Mouse (Mus musculus): Measurements from ENCODE around the gene Zbtb34. TPM values are rescaled to one million over a fixed set of nuclear protein-coding genes. Genes with fewer than 3 reads are reported as not detected.

Zbtb34 gene
- 10 to 100 TPM; 23.9 to 26.9 TPM for total RNA-seq (2021)
- long read RNA-seq, experiment 1, full-length matches to known transcripts = 20 of 26 reads
- long read RNA-seq, experiment 1, partial matches to known transcripts = 0 of 26 reads
- long read RNA-seq, experiment 1, other reads (novel, unspliced or antisense) = 6 of 26 reads
- long read RNA-seq, experiment 2, full-length matches to known transcripts = 11 of 13 reads
- long read RNA-seq, experiment 2, partial matches to known transcripts = 0 of 13 reads
- long read RNA-seq, experiment 2, other reads (novel, unspliced or antisense) = 2 of 13 reads

DNA sequence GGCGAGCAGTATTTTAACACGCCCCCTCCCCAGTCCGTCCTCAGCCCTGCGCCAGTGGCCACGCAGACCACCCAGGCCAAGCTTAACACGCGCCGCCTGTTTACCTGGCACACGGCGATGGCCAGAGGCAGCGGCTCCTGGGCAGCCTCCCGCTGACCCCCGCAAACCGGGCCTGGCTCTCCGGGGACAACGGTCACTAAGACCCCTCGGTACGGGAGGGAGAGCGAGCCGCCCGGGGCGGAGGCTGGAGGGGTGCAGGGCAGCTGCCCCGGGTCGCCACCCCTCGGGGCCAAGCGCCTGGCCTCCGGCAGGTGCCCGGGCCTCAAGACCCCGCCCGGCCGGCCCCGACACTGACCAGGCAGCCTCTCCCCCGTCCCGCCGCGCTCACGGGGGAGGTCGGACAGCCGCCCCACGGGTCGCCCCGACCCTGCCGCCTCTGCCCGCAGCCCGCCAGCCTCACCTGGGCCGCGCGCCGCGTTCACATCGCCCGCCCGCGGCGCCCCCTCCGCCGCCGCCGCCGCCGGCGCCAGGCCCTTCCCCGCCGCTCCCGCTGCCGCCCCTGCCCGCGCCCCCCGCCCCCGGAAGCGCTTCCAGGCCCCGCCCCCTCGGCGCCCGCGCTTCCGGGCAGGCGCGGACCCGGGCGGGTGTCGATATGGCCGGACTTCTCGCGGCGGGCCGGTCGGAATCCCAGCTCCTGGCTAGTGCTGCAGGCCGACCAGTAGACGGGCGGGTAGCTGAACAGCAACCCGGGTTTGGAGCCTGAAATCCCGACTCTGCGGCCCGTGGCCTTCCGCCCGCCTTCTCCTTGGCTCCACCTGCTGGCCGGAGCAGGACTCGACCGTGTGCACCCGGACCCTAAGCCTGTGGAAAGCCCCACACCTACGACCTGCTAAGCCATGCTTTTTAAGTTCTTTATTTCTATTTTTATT, at the start of gene Zbtb34:
TSS of gene Zbtb34 (minus strand) at position 554 of the 929 bp plus-strand sequence.
- peak; percentile 63 for DNase-seq (ENCODE audit: extremely low spot score in 1 of 2, low spot score in 2 of 2)
- Histone ChIP-seq H3K4me3 (peak within 1 kb of the TSS; percentile 91), H3K27ac (peak within 1 kb of the TSS; percentile 93)
- intact Hi-C loops (cut with DNase I) = no loop called here
- TF ChIP-seq CTCF (IDR thresholded peaks at IDR 0.05) = peak; percentile 97

DNA sequence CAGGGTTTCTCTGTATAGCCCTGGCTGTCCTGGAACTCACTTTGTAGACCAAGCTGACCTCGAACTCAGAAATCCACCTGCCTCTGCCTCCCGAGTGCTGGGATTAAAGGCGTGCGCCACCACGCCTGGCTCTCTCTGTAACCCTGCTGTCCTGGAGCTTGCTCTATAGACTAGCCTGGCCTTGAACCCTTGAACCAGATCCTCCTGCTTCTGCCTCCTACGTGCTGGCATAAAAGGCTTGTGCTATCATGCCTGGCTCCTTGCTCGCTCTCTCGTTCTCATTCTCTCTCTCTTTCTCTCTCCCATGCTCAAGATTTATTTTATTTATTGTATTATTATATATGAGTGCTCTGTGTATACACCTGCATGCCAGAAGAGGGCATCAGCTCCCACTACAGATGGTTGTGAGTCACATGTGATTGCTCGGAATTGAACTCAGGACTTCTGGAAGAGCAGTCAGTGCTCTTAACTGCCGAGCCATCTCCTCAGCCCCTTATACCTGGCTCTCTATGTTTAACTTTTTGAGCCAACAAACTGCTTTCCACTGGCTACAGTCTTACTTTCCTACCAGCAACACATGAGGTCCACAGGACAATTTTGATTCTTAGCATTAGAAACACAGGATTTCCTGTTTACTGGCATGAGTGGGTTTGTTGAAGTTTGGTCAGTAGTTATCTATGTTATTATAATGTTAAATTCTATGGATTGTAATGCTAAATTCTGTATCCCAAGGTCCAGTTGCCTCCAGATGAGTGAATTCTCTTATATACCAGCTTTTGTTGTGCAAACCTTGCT, 47.0 kb upstream of the Zbtb34 start:
- no peak; the same call in 1 of the 2 replicates for TF ChIP-seq CTCF (IDR thresholded peaks at IDR 0.05)

DNA sequence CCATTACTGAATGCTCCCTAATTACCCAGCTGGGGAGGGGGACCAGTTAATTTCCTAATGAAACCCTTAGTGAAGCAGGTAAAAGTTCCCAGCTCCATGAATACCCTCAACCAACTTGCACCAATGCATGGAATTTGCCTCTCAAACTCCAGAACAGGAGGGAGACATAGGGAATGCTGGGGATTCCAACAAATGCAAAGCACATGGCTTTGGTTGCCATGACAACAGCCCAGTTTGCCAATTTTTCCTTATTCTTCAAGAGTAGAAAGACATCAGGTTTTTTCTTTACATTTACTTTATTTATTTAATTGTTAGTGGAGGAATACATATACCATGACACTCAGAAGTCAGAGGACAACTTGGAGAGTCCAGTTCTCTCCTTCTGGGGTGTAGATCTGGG, 44.8 kb upstream of the Zbtb34 start:
- no peak for TF ChIP-seq CTCF (IDR thresholded peaks at IDR 0.05)
- Histone ChIP-seq H3K4me3 (no peak overlapping the region), H3K27ac (no peak overlapping the region)
- intact Hi-C loops (cut with DNase I) = no loop called here
- DNase-seq (ENCODE audit: extremely low spot score in 1 of 2, low spot score in 2 of 2) = peak; percentile 53 to 61

More for the DNA sequence above, 47.0 kb upstream of the Zbtb34 start:
- Histone ChIP-seq H3K27ac (no peak overlapping the region), H3K4me3 (no peak overlapping the region)
- intact Hi-C loops (cut with DNase I) = no loop called here
- DNase-seq (ENCODE audit: extremely low spot score in 1 of 2, low spot score in 2 of 2) = no peak

DNA sequence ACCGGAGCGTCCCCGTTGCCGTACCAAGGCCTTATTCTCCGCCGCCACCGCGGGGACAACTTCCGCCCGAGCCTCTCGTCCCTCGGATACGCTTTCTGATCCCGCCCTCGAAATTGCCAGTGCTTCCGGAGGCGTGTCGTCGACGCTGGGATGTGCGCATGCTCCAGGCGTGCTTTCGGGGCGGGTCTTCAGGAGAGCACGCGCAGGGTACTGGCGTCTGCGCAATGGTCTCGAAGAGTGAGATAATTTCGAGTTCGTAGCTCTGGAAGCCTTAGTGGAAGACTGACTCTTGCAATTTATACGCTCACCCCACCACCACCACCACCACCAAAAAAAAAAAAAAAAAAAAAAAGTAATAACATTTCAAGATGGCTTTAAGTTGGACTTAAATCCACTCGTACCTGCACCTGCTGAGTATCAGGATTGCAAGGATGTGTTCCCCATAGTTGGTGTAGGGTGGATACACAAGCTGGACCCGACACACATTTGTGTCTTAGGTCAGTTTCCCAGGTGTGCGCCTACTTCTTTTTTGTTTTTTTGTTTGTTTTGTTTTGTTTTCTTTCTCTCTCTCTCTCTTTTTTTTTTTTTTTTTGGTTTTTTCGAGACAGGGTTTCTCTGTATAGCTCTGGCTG, 37.5 kb upstream of the Zbtb34 start, which contains the start of gene Zbtb43:
TSS of gene Zbtb43 (minus strand) at position 94 of the 632 bp plus-strand sequence.
- Histone ChIP-seq H3K4me3 (peak within 1 kb of the TSS; percentile 67), H3K27ac (peak within 1 kb of the TSS; percentile 94)
- no peak for TF ChIP-seq CTCF (IDR thresholded peaks at IDR 0.05)
- intact Hi-C loops (cut with DNase I) = loop anchor here (5.0 kb wide), 1 partner anchor 96 kb away; the partner anchor contains the start of gene Ralgps1
- peak; percentile 95 for DNase-seq (ENCODE audit: extremely low spot score in 1 of 2, low spot score in 2 of 2)

DNA sequence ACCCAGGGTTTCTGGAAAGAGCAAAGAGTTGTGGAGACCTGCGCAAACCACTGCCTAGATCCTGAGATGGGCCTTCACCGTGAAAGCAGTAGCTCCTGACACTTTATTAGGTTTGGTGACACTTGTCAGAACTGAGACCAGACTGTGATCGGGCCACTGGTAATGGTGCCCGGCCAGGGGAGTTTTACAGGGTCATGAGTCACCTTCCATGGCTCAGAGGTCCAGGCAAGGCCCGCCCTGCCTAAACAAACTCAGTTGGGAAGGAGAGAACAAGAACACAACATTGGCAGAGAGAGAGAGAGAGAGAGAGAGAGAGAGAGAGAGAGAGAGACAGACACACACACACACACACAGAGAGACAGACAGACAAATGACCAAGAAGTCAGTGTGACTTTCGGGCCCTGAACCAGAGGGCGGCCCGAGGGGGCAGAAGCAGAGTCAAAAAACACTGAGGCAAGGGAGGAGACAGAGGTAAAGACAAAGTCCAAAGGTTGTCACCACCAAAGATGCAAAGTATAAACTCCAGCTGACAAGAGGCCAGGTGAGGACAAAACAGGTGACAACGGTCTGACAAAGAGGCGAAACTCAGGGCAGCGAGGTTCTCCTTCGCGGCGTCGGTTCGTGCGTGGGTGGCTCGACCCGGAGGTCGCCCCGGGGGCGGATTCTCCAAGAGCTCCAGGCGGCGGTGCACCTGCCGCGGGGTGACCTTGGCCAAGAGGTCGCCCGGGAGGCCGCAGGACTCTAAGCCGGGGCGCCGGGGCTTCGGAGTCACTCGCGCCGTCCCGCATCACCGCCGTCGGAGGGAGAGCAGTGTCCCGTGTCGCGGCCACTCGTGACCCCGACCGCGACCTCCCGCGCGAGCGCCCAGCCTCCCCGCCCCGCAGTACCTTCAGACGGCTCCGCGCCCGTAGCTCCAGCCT, 36.7 kb upstream of the Zbtb34 start:
- H3K27ac ChIP-seq = peak overlapping the region; percentile 94
- intact Hi-C loops (cut with DNase I) = loop anchor here (5.0 kb wide), 1 partner anchor 96 kb away; the partner anchor contains the start of gene Ralgps1
- peak overlapping the region; percentile 67 for H3K4me3 ChIP-seq
- TF ChIP-seq CTCF (IDR thresholded peaks at IDR 0.05) = no peak
- DNase-seq (ENCODE audit: extremely low spot score in 1 of 2, low spot score in 2 of 2) = no peak

DNA sequence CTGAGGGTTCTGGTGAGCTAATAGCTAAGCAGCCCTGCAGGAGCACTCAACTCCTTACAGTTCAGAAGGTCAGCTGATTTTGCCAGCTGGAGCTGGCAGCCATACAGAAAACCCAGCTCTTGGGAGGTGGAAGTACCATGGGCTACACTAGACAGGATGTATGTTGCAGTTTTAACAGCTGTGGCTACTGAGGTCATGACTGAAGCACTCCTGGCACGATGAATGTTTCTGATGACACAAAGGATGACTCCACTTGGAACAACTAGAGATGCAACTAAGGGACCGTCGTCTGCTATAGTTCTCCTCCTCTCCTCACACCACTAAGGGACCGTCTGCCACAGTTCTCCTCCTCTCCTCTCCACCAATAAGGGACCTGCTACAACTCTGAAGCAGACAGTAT, 34.8 kb upstream of the Zbtb34 start:
- Histone ChIP-seq H3K27ac (no peak overlapping the region), H3K4me3 (no peak overlapping the region)
- intact Hi-C loops (cut with DNase I) = loop anchor here (5.0 kb wide), 1 partner anchor 94 kb away; the partner anchor contains the start of gene Ralgps1
- no peak for DNase-seq (ENCODE audit: extremely low spot score in 1 of 2, low spot score in 2 of 2)
- TF ChIP-seq CTCF (IDR thresholded peaks at IDR 0.05) = no peak

DNA sequence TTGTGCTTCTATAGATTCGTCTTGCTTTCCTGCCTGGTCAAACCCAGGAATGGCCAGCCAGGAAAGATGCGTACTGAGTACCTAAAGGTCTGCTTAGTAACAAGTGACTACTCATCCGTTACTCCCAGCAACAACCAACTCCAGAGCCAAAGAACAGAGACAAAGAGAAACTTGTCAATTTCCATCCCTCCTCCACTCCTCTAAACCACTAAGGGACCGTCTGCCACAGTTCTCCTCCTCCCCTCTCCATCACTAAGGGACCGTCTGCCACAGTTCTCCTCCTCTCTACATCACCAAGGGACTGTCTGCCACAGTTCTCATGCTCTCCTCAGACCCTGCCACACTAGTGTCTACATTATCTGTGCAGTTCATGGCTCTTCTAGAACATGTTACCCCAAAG, 34.1 kb upstream of the Zbtb34 start:
- H3K4me3 ChIP-seq = no peak overlapping the region
- H3K27ac ChIP-seq = 0 out of 2 replicates have a peak overlapping the region, but pooled peaks have one; percentile 11
- no peak for DNase-seq (ENCODE audit: extremely low spot score in 1 of 2, low spot score in 2 of 2)
- intact Hi-C loops (cut with DNase I) = loop anchor here (5.0 kb wide), 1 partner anchor 93 kb away; the partner anchor contains the start of gene Ralgps1
- no peak for TF ChIP-seq CTCF (IDR thresholded peaks at IDR 0.05)

DNA sequence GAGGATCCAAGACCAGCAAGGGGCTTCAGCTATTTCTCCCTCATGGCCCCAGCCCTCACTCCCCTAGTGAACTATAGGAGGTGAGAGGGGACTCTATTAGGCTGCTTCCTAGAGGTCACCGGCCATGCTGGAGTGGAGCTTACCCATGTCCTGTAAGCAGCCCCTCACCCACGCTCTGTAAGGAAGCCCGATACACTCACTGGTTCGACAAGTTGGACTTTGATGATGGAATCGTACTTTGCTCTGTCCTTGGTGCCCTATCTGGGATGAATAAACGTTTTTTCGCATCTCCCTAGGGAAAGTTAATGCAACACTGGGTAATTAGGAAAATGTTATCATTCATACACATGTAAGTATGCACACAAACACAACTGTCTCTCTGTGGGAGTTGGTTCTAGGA, 30.9 kb upstream of the Zbtb34 start:
- no peak for TF ChIP-seq CTCF (IDR thresholded peaks at IDR 0.05)
- no peak for DNase-seq (ENCODE audit: extremely low spot score in 1 of 2, low spot score in 2 of 2)
- Histone ChIP-seq H3K27ac (no peak overlapping the region), H3K4me3 (no peak overlapping the region)
- intact Hi-C loops (cut with DNase I) = no loop called here

DNA sequence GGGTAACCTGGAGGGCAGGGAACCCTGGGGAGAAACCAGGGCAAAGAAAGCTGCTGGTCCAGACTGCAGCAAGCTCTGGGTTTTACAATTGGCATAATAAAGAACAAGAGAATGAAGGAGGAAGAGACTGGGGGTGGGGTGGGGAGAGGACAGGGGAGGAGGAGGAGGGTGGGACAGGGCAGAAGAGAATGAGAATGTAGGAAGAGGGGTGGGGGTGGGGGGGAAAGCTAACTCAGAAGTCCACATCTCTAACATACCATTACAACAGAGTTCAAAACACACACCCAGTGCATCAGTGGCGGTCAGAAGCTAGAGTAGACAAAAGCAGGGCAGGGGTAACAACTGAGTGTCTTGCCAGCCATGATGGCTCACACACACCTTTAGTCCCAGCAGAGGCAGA, 29.9 kb upstream of the Zbtb34 start:
- DNase-seq (ENCODE audit: extremely low spot score in 1 of 2, low spot score in 2 of 2) = no peak
- H3K4me3 ChIP-seq = no peak overlapping the region
- no peak overlapping the region for H3K27ac ChIP-seq
- intact Hi-C loops (cut with DNase I) = no loop called here
- no peak for TF ChIP-seq CTCF (IDR thresholded peaks at IDR 0.05)

DNA sequence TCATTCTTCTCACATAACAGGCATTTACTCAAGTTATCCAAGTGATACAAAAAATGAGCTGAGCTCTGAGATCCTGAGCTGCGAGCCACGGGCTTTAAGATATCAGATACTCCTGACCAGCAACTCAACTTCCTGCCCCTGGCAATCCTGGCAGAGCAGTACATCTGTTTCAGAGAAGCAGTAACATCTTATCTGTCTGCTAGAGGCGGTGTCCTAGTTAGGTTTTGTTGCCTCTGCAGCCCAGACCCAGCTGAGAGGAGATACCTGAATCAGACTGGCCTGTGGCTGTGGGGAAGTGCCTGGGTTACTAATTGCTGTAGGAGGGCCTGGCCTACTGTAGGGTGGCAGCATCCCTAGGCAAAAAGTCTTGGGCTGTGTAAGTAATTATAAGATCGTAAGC, 28.5 kb upstream of the Zbtb34 start:
- no peak for TF ChIP-seq CTCF (IDR thresholded peaks at IDR 0.05)
- H3K27ac ChIP-seq = no peak overlapping the region
- DNase-seq (ENCODE audit: extremely low spot score in 1 of 2, low spot score in 2 of 2) = no peak
- intact Hi-C loops (cut with DNase I) = no loop called here
- H3K4me3 ChIP-seq = no peak overlapping the region

Measured in left cerebral cortex, adult 2 months (tissue).